Comparison of ENCODE assay signal across 27 mouse cellular contexts in the genomic region with DNA sequence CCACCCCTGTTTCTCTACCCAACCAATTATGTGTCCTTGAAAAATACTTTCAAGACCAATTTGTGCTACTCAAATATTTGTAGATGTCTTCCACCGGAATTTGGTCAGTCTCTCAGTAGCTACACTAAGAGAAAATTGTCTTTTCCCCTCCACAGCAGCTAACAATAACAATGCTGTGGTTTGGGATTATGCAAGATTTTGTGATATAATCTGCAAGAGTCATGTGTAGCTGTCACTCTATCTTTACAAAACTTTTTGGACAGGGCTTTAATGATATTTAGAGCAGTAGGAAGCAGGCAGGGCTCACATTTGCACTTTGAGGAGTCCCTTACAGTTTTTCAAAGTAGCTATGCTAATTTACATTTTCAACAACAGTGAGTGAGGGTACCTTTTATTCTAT.
"Had no signal": no experiment of that assay in that cellular context is flagged by ENCODE, and none has a peak within 500 bp of the region (broad histone marks: within the 10 kb centered on the region; RNA-seq: fewer than 3 reads in every experiment).

No protein-coding gene starts in this region.

- H3K27me3 ChIP-seq: embryonic facial prominence, embryonic 12.5 days; embryonic facial prominence, embryonic 13.5 days; embryonic facial prominence, embryonic 15.5 days; forebrain, embryonic 12.5 days; forebrain, embryonic 13.5 days; forebrain, embryonic 15.5 days had no signal

- H3K4me2 ChIP-seq: embryonic facial prominence, embryonic 12.5 days; embryonic facial prominence, embryonic 13.5 days; embryonic facial prominence, embryonic 15.5 days; forebrain, embryonic 12.5 days; forebrain, embryonic 13.5 days; forebrain, embryonic 15.5 days had no signal

- H3K4me1 ChIP-seq: embryonic facial prominence, embryonic 10.5 days; embryonic facial prominence, embryonic 12.5 days; embryonic facial prominence, embryonic 13.5 days; embryonic facial prominence, embryonic 15.5 days; forebrain, embryonic 12.5 days; forebrain, embryonic 13.5 days; forebrain, embryonic 15.5 days had no signal

- H3K27ac ChIP-seq: embryonic facial prominence, embryonic 10.5 days; embryonic facial prominence, embryonic 12.5 days; embryonic facial prominence, embryonic 13.5 days; embryonic facial prominence, embryonic 15.5 days; forebrain, embryonic 10.5 days; forebrain, embryonic 12.5 days; forebrain, embryonic 13.5 days; forebrain, embryonic 15.5 days; gastrocnemius, adult 2 months; heart, adult 2 months had no signal

- ATAC-seq: forebrain, embryonic 13.5 days; forebrain, embryonic 14.5 days; forebrain, embryonic 15.5 days; forebrain, embryonic 16.5 days; forebrain, postnatal 0 days had no signal

- DNase-seq: cerebellum, adult 9-10 months; cerebellum, adult 9-11 months; cerebellum, postnatal 10 days; cerebellum, postnatal 14 days; cerebellum, postnatal 25 days; cerebellum, postnatal 36 days; embryo, embryonic 11 days; forebrain, postnatal 0 days; gastrocnemius, adult 2 months; gastrocnemius, postnatal 10 days; gastrocnemius, postnatal 14 days; gastrocnemius, postnatal 25 days; gastrocnemius, postnatal 36 days; heart, adult 11 months; heart, adult 18-20 months; heart, adult 2 months had no signal

- H3K9ac ChIP-seq: embryonic facial prominence, embryonic 12.5 days; embryonic facial prominence, embryonic 13.5 days; embryonic facial prominence, embryonic 15.5 days; forebrain, embryonic 12.5 days; forebrain, embryonic 13.5 days; forebrain, embryonic 15.5 days; forebrain, postnatal 0 days had no signal

- H3K4me3 ChIP-seq: embryonic facial prominence, embryonic 10.5 days; embryonic facial prominence, embryonic 12.5 days; embryonic facial prominence, embryonic 13.5 days; embryonic facial prominence, embryonic 15.5 days; erythroblast, embryonic 14.5 days; forebrain, embryonic 10.5 days; forebrain, embryonic 12.5 days; forebrain, embryonic 13.5 days; forebrain, embryonic 15.5 days; gastrocnemius, adult 2 months; heart, adult 2 months had no signal

- H3K36me3 ChIP-seq: embryonic facial prominence, embryonic 10.5 days; embryonic facial prominence, embryonic 12.5 days; embryonic facial prominence, embryonic 13.5 days; embryonic facial prominence, embryonic 15.5 days; forebrain, embryonic 10.5 days; forebrain, embryonic 12.5 days; forebrain, embryonic 15.5 days had no signal

- H3K9me3 ChIP-seq: embryonic facial prominence, embryonic 10.5 days; embryonic facial prominence, embryonic 12.5 days; embryonic facial prominence, embryonic 13.5 days; embryonic facial prominence, embryonic 15.5 days; forebrain, embryonic 10.5 days; forebrain, embryonic 12.5 days; forebrain, embryonic 13.5 days; forebrain, embryonic 15.5 days had no signal
